Mouse (Mus musculus): Measurements from ENCODE around the gene Tmem184a.

DNA sequence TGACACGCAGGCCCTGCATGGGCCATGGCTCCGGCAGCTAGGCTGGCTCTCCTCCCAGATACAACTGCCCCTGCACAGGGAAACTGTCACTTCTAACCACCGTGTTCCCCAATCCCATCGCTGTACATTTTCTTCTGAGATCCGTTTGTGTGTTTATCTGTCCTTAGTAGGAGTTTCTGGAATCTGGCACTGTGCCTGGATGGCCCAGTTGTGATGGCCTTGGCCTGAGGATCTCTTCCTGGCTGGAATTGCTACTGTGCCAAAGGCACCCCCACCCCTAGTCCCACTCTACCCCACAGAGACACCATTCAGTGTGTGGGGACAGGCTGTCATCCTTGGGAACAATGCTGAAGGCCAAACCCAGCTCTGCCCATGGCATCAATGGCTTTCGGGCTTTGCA lies 3.8 kb downstream of the Tmem184a start:
- TF ChIP-seq CTCF (IDR thresholded peaks at IDR 0.05; ENCODE audit: low read depth) (no peak), EP300 (optimal IDR thresholded peaks at IDR 0.05) (no peak)
